26 mouse cellular contexts compared by ENCODE assay signal in genomic region chr10:11025764-11026518, GRCm38 (mm10). TPM values are rescaled to one million over a fixed set of nuclear protein-coding genes. Genes with fewer than 3 reads are reported as not detected.
DNase-seq lines count a peak whose midpoint lies in the region; ATAC-seq and TF ChIP-seq lines count a peak whose summit lies in the region.
"Had no signal": no experiment of that assay in that cellular context is flagged by ENCODE, and none has a peak within 500 bp of the region (broad histone marks: within the 10 kb centered on the region; RNA-seq: fewer than 3 reads in every experiment).

No protein-coding gene starts in this region.

- TF ChIP-seq POLR2A in cerebellum, adult 2 months (IDR thresholded peaks at IDR 0.05; ENCODE audit: borderline replicate concordance, insufficient read depth, low read length), result no peak

- ATAC-seq in hindbrain, embryonic 14.5 days (ENCODE audit: low FRiP score), result peak; percentile 72; the same call in 1 of the 2 replicates
- ATAC-seq in midbrain, embryonic 13.5 days, result peak; percentile 85
- ATAC-seq: CD4-positive, CD25-positive, alpha-beta regulatory T cell, adult 4 months; intestine, postnatal 0 days had no signal

- no peak overlapping the region for H3K9ac ChIP-seq in hindbrain, embryonic 14.5 days
- H3K9ac ChIP-seq in midbrain, embryonic 13.5 days (replicated peaks), result no peak overlapping the region
- H3K9ac ChIP-seq: embryonic facial prominence, embryonic 15.5 days; lung, embryonic 14.5 days had no signal

- H3K9me3 ChIP-seq in hindbrain, embryonic 14.5 days (ENCODE audit: control insufficient read depth, low read length), result no peaks in the 10 kb centered on the region
- H3K9me3 ChIP-seq in midbrain, embryonic 13.5 days, result no peaks in the 10 kb centered on the region
- H3K9me3 ChIP-seq: embryonic facial prominence, embryonic 15.5 days had no signal

- no peaks in the 10 kb centered on the region for H3K36me3 ChIP-seq in hindbrain, embryonic 14.5 days (replicated peaks; ENCODE audit: control insufficient read depth, insufficient read depth)
- no peaks in the 10 kb centered on the region for H3K36me3 ChIP-seq in midbrain, embryonic 13.5 days
- H3K36me3 ChIP-seq: embryonic facial prominence, embryonic 15.5 days had no signal

- H3K4me3 ChIP-seq in hindbrain, embryonic 14.5 days (replicated peaks; ENCODE audit: low read length), result no peak overlapping the region
- no peak overlapping the region for H3K4me3 ChIP-seq in midbrain, embryonic 13.5 days (replicated peaks)
- no peak overlapping the region for H3K4me3 ChIP-seq in cerebellum, adult 2 months (replicated peaks; ENCODE audit: insufficient read depth, low read depth, low read length)
- H3K4me3 ChIP-seq: embryonic facial prominence, embryonic 15.5 days; layer of hippocampus, adult 2 months had no signal

- H3K4me1 ChIP-seq in hindbrain, embryonic 14.5 days (replicated peaks; ENCODE audit: control insufficient read depth, insufficient read depth, low read length), result peaks cover 6% of the 10 kb centered on the region; the same call in 1 of the 2 replicates
- peaks cover 11% of the 10 kb centered on the region for H3K4me1 ChIP-seq in midbrain, embryonic 13.5 days (replicated peaks)
- H3K4me1 ChIP-seq in cerebellum, adult 2 months (ENCODE audit: control insufficient read depth, insufficient read depth, low read length), result no peaks in the 10 kb centered on the region; the same call in 1 of the 2 replicates
- H3K4me1 ChIP-seq: embryonic facial prominence, embryonic 15.5 days had no signal

- DNase-seq in embryo, embryonic 10.5 days (ENCODE audit: low spot score), result peak; percentile 17
- no peak for DNase-seq in embryo, embryonic 10 days (ENCODE audit: low spot score)
- peak; percentile 11 for DNase-seq in ZHBTc4 (ENCODE audit: low read depth, low spot score)
- DNase-seq in hindbrain, embryonic 14.5 days (ENCODE audit: low spot score), result peak; percentile 30
- DNase-seq in cerebellum, adult 2 months, result no peak
- no peak for DNase-seq in right cerebral cortex, adult 18-20 months
- DNase-seq in left cerebral cortex, adult 8-10 months (ENCODE audit: low spot score in 2 of 2), result no peak
- DNase-seq: adrenal gland, adult 8-10 months; cerebellum, adult 11 months; gastrocnemius, postnatal 10 days; heart, postnatal 4 days; left cerebral cortex, postnatal 4 days; lung, embryonic 14.5 days; lung, postnatal 4 days; spleen, adult 18-20 months; thymus, adult 18-20 months had no signal

- no peaks in the 10 kb centered on the region for H3K27me3 ChIP-seq in hindbrain, embryonic 14.5 days (ENCODE audit: control insufficient read depth, insufficient read depth, low read length)
- H3K27me3 ChIP-seq in midbrain, embryonic 13.5 days, result no peaks in the 10 kb centered on the region
- no peaks in the 10 kb centered on the region for H3K27me3 ChIP-seq in cerebellum, adult 2 months (ENCODE audit: control insufficient read depth, insufficient read depth, low read length)
- H3K27me3 ChIP-seq: embryonic facial prominence, embryonic 15.5 days had no signal

- 0 out of 2 replicates have a peak overlapping the region, but pooled peaks have one; percentile 32 for H3K27ac ChIP-seq in hindbrain, embryonic 14.5 days
- peak overlapping the region; percentile 35; the same call in 1 of the 2 replicates for H3K27ac ChIP-seq in midbrain, embryonic 13.5 days
- H3K27ac ChIP-seq in cerebellum, adult 2 months (ENCODE audit: insufficient read depth, low read length), result no peak overlapping the region
- H3K27ac ChIP-seq: embryonic facial prominence, embryonic 15.5 days; layer of hippocampus, adult 2 months had no signal

- H3K4me2 ChIP-seq in hindbrain, embryonic 14.5 days (replicated peaks), result no peak overlapping the region
- no peak overlapping the region for H3K4me2 ChIP-seq in midbrain, embryonic 13.5 days (replicated peaks)
- H3K4me2 ChIP-seq: embryonic facial prominence, embryonic 15.5 days; heart, embryonic 11.5 days; lung, embryonic 14.5 days had no signal

- WGBS in hindbrain, embryonic 14.5 days, result 14% methylated on average over 6 of the region's 6 CpGs
- WGBS in midbrain, embryonic 13.5 days, result 13% methylated on average over 6 of the region's 6 CpGs
- 57% methylated on average over 6 of the region's 6 CpGs for WGBS in cerebellum, adult 2 months

- no peak for TF ChIP-seq CTCF in cerebellum, adult 2 months (IDR thresholded peaks at IDR 0.05; ENCODE audit: borderline replicate concordance, insufficient read depth, low read depth, low read length)

RNA-seq across cellular contexts. Expression of gene Grm1, which starts 56.2 kb away (rescaled TPM):
- polyA plus RNA-seq in hindbrain, embryonic 14.5 days (2014; fragmentation: Nextera tagmentation; extraction: Ambion mirVana), result 5.1 and 6.1 TPM in 2 replicates
- 2.7 and 3.0 TPM in 2 replicates for polyA plus RNA-seq in midbrain, embryonic 13.5 days (2015; fragmentation: Nextera tagmentation; extraction: Ambion mirVana)
- polyA plus RNA-seq in cerebellum, adult 2 months (2012; rRNA removed), result 69.6 and 84.3 TPM in 2 replicates
- total RNA-seq in left cerebral cortex, adult 8-10 months (2022), result 10 to 100 TPM; 40.9 to 46.7 (median 43.6) TPM
- total RNA-seq: liver, adult 2 months; MEL had no signal
- polyA plus RNA-seq: CD4-positive, CD25-positive, alpha-beta regulatory T cell, adult 4 months; heart, embryonic 11.5 days; intestine, postnatal 0 days; kidney, embryonic 16.5 days; liver, adult 2 months; stomach, embryonic 14.5 days had no signal

Comparison
In these comparisons a context has a peak if more than half of its experiments do, and no peak if none do; other contexts are left out.
1. DNase-seq: peak in embryo, embryonic 10.5 days (single experiment), ZHBTc4 (single experiment) and hindbrain, embryonic 14.5 days (single experiment); none in embryo, embryonic 10 days (single experiment), cerebellum, adult 2 months (0 of 2), right cerebral cortex, adult 18-20 months (single experiment) and left cerebral cortex, adult 8-10 months (0 of 2).